Mouse (Mus musculus) left cerebral cortex, adult 2 months (tissue): ENCODE data around the gene Krt17. TPM values are rescaled to one million over a fixed set of nuclear protein-coding genes. Genes with fewer than 3 reads are reported as not detected.

Experiments
- DNase-seq, 2 experiments: peaks; one replicate each; pipeline ENCODE4 v3.0.0; 2021 to 2022; ENCODE audit warnings: low spot score in 2 of 2, mixed read lengths in 1 of 2; ENCODE audit errors: extremely low spot score in 1 of 2
- H3K27ac ChIP-seq: fragments of 200-600 bp; 2 replicates; pipeline ENCODE4 v1.8.1; 2022
- H3K4me3 ChIP-seq: fragments of 200-600 bp; 2 replicates; pipeline ENCODE4 v1.8.1; 2022
- CTCF ChIP-seq: fragments of 200-600 bp; IDR thresholded peaks from 2 replicates; pipeline ENCODE4 v1.8.1; 2022; ENCODE audit warnings: antibody characterized with exemption, mild to moderate bottlenecking, moderate library complexity
- intact Hi-C: fragments of 180-260 bp; cut with DNase I; formaldehyde crosslinking; loops from one replicate; pipeline ENCODE4 v1.15.1; 2025
- total RNA-seq, 2 experiments: library from RNA; stranded (reverse); gene quantifications; 2 replicates each; pipeline ENCODE4 v1.2.3; 2021

Gene Krt17
- total RNA-seq, 2 experiments from 2014 or later, result not detected

- DNase-seq, result no peak
- no peak for TF ChIP-seq CTCF
- Histone ChIP-seq H3K4me3 (no peak overlapping the region), H3K27ac (no peak overlapping the region)
- intact Hi-C loops, result loop anchor here (5.0 kb wide), 2 partner anchors 278 to 908 kb away; no protein-coding TSS in a partner anchor
Observed at GRCm38 (mm10) chr11:100284988-100285387, 24.2 kb upstream of the Krt17 start.

DNA sequence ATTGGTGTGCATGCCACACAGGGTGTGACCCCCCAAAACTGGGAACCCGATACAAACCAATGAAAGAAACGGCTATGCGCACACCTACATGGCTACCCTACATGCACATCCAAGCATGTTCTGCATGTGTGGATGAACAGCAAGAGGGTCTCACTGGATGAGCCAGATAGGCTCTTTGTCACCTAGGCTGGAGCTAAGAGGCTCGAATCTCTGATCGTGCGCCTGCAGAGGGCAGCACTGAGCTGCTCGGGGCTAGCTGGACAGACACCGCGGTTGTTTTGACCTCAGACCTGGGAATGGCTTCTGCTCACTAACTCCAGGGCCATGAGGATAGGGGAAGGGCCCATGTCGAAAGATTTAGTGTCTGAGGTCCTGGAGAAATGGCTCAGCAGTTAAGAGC is 21.7 kb upstream of the Krt17 start:
- intact Hi-C loops, result loop anchor here (1.0 to 5.0 kb wide), 5 partner anchors 82 to 905 kb away; no protein-coding TSS in a partner anchor

DNA sequence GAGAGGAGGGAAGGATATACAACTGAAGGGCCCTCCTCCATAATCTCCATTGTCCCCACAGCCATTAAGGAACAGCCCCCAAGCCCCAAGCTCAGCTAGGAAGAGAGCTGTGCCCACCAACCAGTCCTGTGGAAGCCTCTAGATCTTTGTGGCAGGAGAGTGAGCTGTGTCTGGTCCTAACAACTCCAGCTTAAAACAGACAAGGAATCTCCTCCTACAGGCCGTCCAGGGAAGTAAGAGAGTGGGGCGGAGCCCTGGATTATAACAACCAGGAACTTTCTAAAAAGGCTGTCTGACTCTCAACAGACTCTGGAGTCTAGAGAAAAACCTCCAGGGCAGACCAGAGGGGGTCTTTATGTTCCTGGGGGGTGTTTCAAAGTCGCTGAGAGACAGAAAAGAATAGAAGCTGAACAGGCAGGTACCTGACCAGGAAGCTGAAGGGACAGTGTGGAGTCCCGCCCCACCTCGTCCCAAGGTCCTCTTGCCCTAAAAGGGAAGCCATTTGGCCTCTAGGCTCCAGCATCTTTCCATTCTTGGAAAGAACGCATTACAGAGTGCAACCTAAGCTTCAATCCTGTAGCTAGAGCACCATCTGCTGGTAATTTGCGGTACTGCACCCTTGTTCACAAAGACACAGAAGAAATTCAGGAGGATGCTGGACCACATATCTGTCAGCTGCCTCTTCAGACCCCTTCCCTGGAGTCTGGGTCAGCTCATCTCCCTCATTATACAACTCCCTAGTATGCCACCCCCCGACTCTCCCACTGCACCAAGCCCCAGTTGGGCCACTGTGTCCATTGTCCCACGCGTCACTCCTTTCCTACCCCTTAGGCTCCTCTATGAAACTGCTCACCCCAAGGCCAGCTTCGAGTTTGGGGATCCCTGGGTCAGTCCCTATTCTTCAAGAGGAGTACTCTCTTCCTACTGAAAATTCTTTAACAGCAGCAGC is 21.0 kb upstream of the Krt17 start:
- no peak overlapping the region for H3K4me3 ChIP-seq
- intact Hi-C loops, result loop anchor here (1.0 to 5.0 kb wide), 5 partner anchors 82 to 905 kb away; no protein-coding TSS in a partner anchor
- peak; percentile 80 to 87 for DNase-seq
- no peak overlapping the region for H3K27ac ChIP-seq
- TF ChIP-seq CTCF, result peak; percentile 76

More for the DNA sequence above, 21.7 kb upstream of the Krt17 start:
- peak; percentile 77 for TF ChIP-seq CTCF
- peak; percentile 55 to 73 for DNase-seq
- Histone ChIP-seq H3K27ac (no peak overlapping the region), H3K4me3 (no peak overlapping the region)

- intact Hi-C loops, result no loop called here
Observed at GRCm38 (mm10) chr11:100278759-100279158, 17.9 kb upstream of the Krt17 start.

DNA sequence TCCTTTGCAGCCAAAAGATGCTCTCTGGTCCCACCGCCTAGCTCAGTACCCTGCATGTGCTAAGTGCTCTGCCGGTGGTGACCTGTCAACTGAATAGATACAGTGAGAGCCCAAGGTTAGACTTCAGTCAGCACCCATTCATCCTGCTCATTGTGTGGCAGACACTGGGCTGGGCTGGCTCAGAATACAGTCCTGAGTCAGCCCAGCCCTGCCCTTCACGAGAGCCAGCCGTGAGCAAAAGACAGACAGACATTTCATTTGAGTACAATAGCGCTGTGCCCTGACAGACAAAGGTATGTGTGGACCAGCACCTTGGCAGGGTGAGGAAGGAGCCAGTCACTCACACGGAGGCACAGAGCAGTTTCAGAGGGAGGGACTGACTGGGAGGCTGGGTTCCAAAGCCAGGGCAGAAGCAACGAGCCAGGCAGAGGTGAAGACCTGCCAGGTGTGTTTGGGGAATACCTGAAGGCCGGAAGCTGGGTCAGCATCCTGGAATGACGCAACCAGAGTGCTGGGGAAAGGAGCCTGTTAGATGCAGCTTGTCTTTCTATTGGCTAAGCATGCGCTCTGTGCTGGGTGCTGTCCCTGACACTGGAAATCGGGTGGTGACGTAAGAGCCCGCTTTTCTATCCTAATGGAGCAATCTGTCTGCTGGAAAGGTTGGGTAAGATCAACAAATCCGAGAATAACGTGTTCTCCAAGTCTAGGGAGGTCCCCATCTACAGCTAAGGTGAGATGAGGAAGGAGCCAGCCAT is 17.1 kb upstream of the Krt17 start:
- Histone ChIP-seq H3K4me3 (no peak overlapping the region), H3K27ac (no peak overlapping the region)
- no peak for TF ChIP-seq CTCF
- DNase-seq, result no peak
- intact Hi-C loops, result no loop called here

More at GRCm38 (mm10) chr11:100278759-100279158, 17.9 kb upstream of the Krt17 start:
- H3K27ac ChIP-seq, result no peak overlapping the region
- no peak overlapping the region for H3K4me3 ChIP-seq
- no peak for TF ChIP-seq CTCF
- DNase-seq, result no peak

- intact Hi-C loops, result no loop called here
- no peak for TF ChIP-seq CTCF
- no peak overlapping the region for H3K27ac ChIP-seq
- DNase-seq, result no peak
- H3K4me3 ChIP-seq, result no peak overlapping the region
Observed at GRCm38 (mm10) chr11:100275466-100275865, 14.6 kb upstream of the Krt17 start.

DNA sequence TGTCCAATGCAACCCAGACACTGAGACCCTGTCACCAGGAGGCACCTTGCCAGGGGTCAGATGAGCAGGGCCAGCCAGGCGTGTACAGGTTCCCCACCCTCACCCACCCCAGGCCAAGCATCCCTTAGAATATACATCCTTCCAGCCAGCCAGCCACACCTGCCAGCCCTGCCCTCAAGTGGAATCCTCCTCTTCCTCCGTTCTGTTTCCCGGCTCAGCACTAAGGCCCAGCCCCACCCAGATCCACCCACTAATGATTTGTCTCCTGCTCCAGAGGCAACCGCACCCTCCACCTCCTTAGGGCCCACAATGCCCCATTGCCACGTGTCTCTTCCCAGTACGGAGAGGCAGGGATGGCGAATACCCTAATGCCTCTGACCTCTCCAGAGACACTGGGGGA is 13.9 kb upstream of the Krt17 start:
- intact Hi-C loops, result no loop called here
- Histone ChIP-seq H3K4me3 (no peak overlapping the region), H3K27ac (no peak overlapping the region)
- DNase-seq, result no peak
- TF ChIP-seq CTCF, result no peak

- TF ChIP-seq CTCF, result no peak
- Histone ChIP-seq H3K4me3 (no peak overlapping the region), H3K27ac (no peak overlapping the region)
- DNase-seq, result no peak
- intact Hi-C loops, result no loop called here
Observed at GRCm38 (mm10) chr11:100271878-100272277, 11.0 kb upstream of the Krt17 start.

- no peak for TF ChIP-seq CTCF
- Histone ChIP-seq H3K27ac (no peak within 1 kb of the TSS), H3K4me3 (no peak within 1 kb of the TSS)
- intact Hi-C loops, result no loop called here
- DNase-seq, result no peak
Observed at GRCm38 (mm10) chr11:100269821-100270332, 9.0 kb upstream of the Krt17 start, which contains the start of gene Krt42. TSS of gene Krt42 (minus strand) at chr11:100269871.

DNA sequence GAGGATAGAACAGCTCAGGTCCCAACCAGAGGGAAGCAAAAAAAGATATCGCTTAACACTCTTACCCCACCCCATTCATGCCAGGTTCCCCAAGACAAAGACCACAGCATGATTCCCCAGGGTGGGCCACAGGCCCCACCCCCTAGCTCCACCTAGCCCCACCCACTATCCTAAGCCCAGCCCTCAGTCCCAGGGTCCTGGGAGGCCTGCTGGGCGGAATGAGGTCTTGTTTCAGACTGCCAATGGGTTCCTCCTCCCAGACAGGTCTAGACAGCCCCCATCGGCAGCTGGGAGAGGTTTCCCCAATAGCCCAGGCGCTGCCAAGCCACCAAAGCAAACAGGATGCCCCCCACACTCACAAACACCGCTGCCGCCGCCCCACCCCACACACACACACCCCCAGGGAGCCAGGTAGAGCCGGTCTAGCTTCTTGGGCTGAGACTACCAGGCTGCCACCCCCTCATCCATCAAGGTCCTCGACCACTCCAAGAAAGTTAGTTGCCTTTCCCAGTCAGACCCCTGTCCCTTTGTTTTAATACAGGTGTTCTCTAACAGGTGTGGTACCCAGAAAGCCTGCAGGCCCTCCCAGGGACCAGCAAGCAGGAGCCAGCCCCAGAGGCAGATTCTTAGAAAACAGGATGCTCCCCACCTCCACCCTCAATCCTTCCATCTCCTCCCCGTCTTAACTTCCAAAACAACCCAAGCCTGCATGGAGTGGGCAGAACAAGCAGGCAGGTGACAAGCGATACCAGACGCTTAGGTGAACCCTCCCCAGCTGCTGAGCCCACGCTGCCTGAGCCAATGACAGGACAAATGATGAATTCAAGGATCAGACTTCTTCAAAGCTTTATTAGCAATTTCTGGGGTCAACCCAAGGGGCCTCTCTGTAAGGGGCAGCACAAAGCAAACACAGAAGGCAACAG is 1.5 kb upstream of the Krt17 start:
- H3K27ac ChIP-seq, result no peak overlapping the region
- no peak for DNase-seq
- no peak overlapping the region for H3K4me3 ChIP-seq
- intact Hi-C loops, result no loop called here
- no peak for TF ChIP-seq CTCF

- intact Hi-C loops, result no loop called here
- no peak for DNase-seq
- H3K27ac ChIP-seq, result no peak overlapping the region
- no peak overlapping the region for H3K4me3 ChIP-seq
- TF ChIP-seq CTCF, result no peak
Observed at GRCm38 (mm10) chr11:100261235-100261605, 391 bp upstream of the Krt17 start.
